Comparison of ENCODE assay signal across 19 mouse cellular contexts in the genomic region with DNA sequence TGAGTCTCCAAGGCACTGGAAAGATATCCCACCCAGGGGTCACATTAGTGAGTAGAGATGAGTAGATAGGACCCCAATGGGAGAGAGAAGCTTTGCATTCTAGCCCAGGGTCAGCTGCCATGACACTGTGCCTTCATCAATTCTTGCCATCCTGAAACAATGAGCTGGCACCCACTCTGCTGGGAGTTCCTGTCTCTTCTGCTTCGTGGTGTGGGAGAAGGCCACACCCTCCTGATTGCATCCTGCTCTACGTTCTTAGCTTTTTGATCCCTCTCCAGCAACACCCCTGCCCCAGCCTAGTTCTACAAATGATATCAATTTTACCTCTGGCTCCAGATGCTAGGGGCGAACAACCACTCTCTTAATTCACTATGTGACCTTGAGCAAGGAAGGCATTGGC. TPM values are rescaled to one million over a fixed set of nuclear protein-coding genes. Genes with fewer than 3 reads are reported as not detected.
DNase-seq lines count a peak whose midpoint lies in the region; ATAC-seq and TF ChIP-seq lines count a peak whose summit lies in the region.
"Had no signal": no experiment of that assay in that cellular context is flagged by ENCODE, and none has a peak within 500 bp of the region (broad histone marks: within the 10 kb centered on the region; RNA-seq: fewer than 3 reads in every experiment).

No protein-coding gene starts in this region.

- H3K79me2 ChIP-seq in myocyte (ENCODE audit: control insufficient read depth, insufficient read depth): no peaks in the 10 kb centered on the region

- no peaks in the 10 kb centered on the region for H3K36me3 ChIP-seq in heart, embryonic 14.5 days (ENCODE audit: control insufficient read depth, insufficient read depth, low read length)
- H3K36me3 ChIP-seq in lung, postnatal 0 days (ENCODE audit: insufficient read depth, low read length): no peaks in the 10 kb centered on the region
- no peaks in the 10 kb centered on the region for H3K36me3 ChIP-seq in myocyte (ENCODE audit: control insufficient read depth, insufficient read depth)
- H3K36me3 ChIP-seq in midbrain, postnatal 0 days (ENCODE audit: insufficient read depth, low read length): no peaks in the 10 kb centered on the region
- H3K36me3 ChIP-seq: hindbrain, embryonic 12.5 days; limb, embryonic 13.5 days; liver, embryonic 15.5 days had no signal

- H3K4me2 ChIP-seq in heart, embryonic 14.5 days (ENCODE audit: low read length): no peak overlapping the region
- H3K4me2 ChIP-seq in lung, postnatal 0 days (replicated peaks; ENCODE audit: low read depth, low read length): no peak overlapping the region
- peak overlapping the region; percentile 57 for H3K4me2 ChIP-seq in myocyte (ENCODE audit: low read depth)
- H3K4me2 ChIP-seq in midbrain, postnatal 0 days (ENCODE audit: low read depth, low read length, poor library complexity, severe bottlenecking): no peak overlapping the region
- H3K4me2 ChIP-seq: forebrain, embryonic 13.5 days; hindbrain, embryonic 12.5 days; limb, embryonic 13.5 days; liver, embryonic 15.5 days; midbrain, embryonic 11.5 days had no signal

- no peak overlapping the region for H3K9ac ChIP-seq in heart, embryonic 14.5 days (ENCODE audit: low read length)
- H3K9ac ChIP-seq in lung, postnatal 0 days (replicated peaks; ENCODE audit: low read depth): no peak overlapping the region
- no peak overlapping the region for H3K9ac ChIP-seq in midbrain, postnatal 0 days (replicated peaks; ENCODE audit: low read length, poor library complexity, severe bottlenecking)
- H3K9ac ChIP-seq: forebrain, embryonic 13.5 days; hindbrain, embryonic 12.5 days; limb, embryonic 13.5 days; liver, embryonic 15.5 days had no signal

- no peak overlapping the region for H3ac ChIP-seq in myocyte (ENCODE audit: control insufficient read depth, insufficient read length)

- no peaks in the 10 kb centered on the region for H3K9me3 ChIP-seq in heart, embryonic 14.5 days (ENCODE audit: control insufficient read depth, low read length)
- no peaks in the 10 kb centered on the region for H3K9me3 ChIP-seq in lung, postnatal 0 days (ENCODE audit: low read length)
- no peaks in the 10 kb centered on the region for H3K9me3 ChIP-seq in midbrain, postnatal 0 days (ENCODE audit: low read length)
- H3K9me3 ChIP-seq: forebrain, embryonic 13.5 days; hindbrain, embryonic 12.5 days; limb, embryonic 13.5 days; liver, embryonic 15.5 days had no signal

- no peak for TF ChIP-seq POLR2A in lung, adult 2 months (IDR thresholded peaks at IDR 0.05; ENCODE audit: borderline replicate concordance, extremely low read depth, low read depth, low read length)
- no peak for TF ChIP-seq POLR2A in myocyte (IDR thresholded peaks at IDR 0.05; ENCODE audit: insufficient read length, low read depth)
- no peak for TF ChIP-seq POLR2A in cerebellum, adult 2 months (IDR thresholded peaks at IDR 0.05; ENCODE audit: borderline replicate concordance, insufficient read depth, low read length)

- TF ChIP-seq CTCF in lung, adult 2 months (IDR thresholded peaks at IDR 0.05; ENCODE audit: insufficient read depth, low read length): no peak
- TF ChIP-seq CTCF in lung, postnatal 0 days (IDR thresholded peaks at IDR 0.05): no peak
- no peak for TF ChIP-seq CTCF in midbrain, postnatal 0 days (IDR thresholded peaks at IDR 0.05)
- no peak for TF ChIP-seq CTCF in cerebellum, adult 2 months (IDR thresholded peaks at IDR 0.05; ENCODE audit: borderline replicate concordance, insufficient read depth, low read depth, low read length)

- peak; percentile 61 for TF ChIP-seq EP300 in lung, postnatal 0 days (IDR thresholded peaks at IDR 0.05)

- WGBS in heart, embryonic 14.5 days: 57% methylated on average over 3 of the region's 3 CpGs
- 28% methylated on average over 3 of the region's 3 CpGs for WGBS in lung, adult 2 months
- 33% methylated on average over 3 of the region's 3 CpGs for WGBS in lung, postnatal 0 days
- WGBS in midbrain, postnatal 0 days: 80% methylated on average over 3 of the region's 3 CpGs
- 72% methylated on average over 3 of the region's 3 CpGs for WGBS in cerebellum, adult 2 months

- DNase-seq in heart, postnatal 25 days (ENCODE audit: low spot score): no peak
- DNase-seq in lung, adult 18-20 months: peak; percentile 56 to 67
- DNase-seq in lung, adult 2 months: no peak
- DNase-seq in lung, postnatal 0 days (ENCODE audit: low spot score): peak; percentile 60
- no peak for DNase-seq in midbrain, postnatal 0 days (ENCODE audit: low spot score)
- no peak for DNase-seq in cerebellum, adult 2 months
- DNase-seq: adrenal gland, postnatal 25 days; cerebellum, postnatal 10 days; embryo, embryonic 11 days; thymus, postnatal 4 days had no signal

- H3K27me3 ChIP-seq in heart, embryonic 14.5 days (ENCODE audit: control insufficient read depth, insufficient read depth, low read length): no peaks in the 10 kb centered on the region
- no peaks in the 10 kb centered on the region for H3K27me3 ChIP-seq in lung, postnatal 0 days (replicated peaks; ENCODE audit: insufficient read depth, low read length)
- no peaks in the 10 kb centered on the region for H3K27me3 ChIP-seq in myocyte (ENCODE audit: control insufficient read depth, insufficient read depth, insufficient read length)
- H3K27me3 ChIP-seq in midbrain, postnatal 0 days (ENCODE audit: insufficient read depth, low read length): no peaks in the 10 kb centered on the region
- no peaks in the 10 kb centered on the region for H3K27me3 ChIP-seq in cerebellum, adult 2 months (ENCODE audit: control insufficient read depth, insufficient read depth, low read length)
- H3K27me3 ChIP-seq: forebrain, embryonic 13.5 days; hindbrain, embryonic 12.5 days; limb, embryonic 13.5 days; liver, embryonic 15.5 days had no signal

- H3K4me3 ChIP-seq in heart, embryonic 14.5 days (ENCODE audit: control insufficient read depth in 1 of 2, insufficient read depth in 1 of 2, low read depth in 1 of 2, low read length in 2 of 2): no peak overlapping the region
- no peak overlapping the region for H3K4me3 ChIP-seq in lung, adult 2 months (replicated peaks; ENCODE audit: extremely low read depth, low read depth, low read length)
- H3K4me3 ChIP-seq in lung, postnatal 0 days (ENCODE audit: low read depth, low read length): no peak overlapping the region
- no peak overlapping the region for H3K4me3 ChIP-seq in myocyte
- no peak overlapping the region for H3K4me3 ChIP-seq in midbrain, postnatal 0 days (ENCODE audit: low read depth, low read length)
- no peak overlapping the region for H3K4me3 ChIP-seq in cerebellum, adult 2 months (replicated peaks; ENCODE audit: insufficient read depth, low read depth, low read length)
- H3K4me3 ChIP-seq: forebrain, embryonic 13.5 days; hindbrain, embryonic 12.5 days; limb, embryonic 13.5 days; liver, embryonic 15.5 days had no signal

- ATAC-seq in heart, embryonic 14.5 days (ENCODE audit: insufficient number of reproducible peaks, insufficient read depth, low FRiP score, low read depth): no peak
- ATAC-seq in lung, postnatal 0 days: peak; percentile 79
- no peak for ATAC-seq in midbrain, postnatal 0 days (ENCODE audit: low FRiP score)
- ATAC-seq: CD4-positive, CD25-positive, alpha-beta regulatory T cell, adult 4 months; forebrain, embryonic 13.5 days had no signal

- intact Hi-C loops in heart, postnatal 25 days (cut with DNase I): no loop called here

- peaks cover 32 to 53% of the 10 kb centered on the region in 2 experiments for H3K4me1 ChIP-seq in heart, embryonic 14.5 days (ENCODE audit: control insufficient read depth in 2 of 2, insufficient read depth in 2 of 2, low read length in 2 of 2)
- peaks cover 19% of the 10 kb centered on the region for H3K4me1 ChIP-seq in lung, adult 2 months (ENCODE audit: control insufficient read depth, insufficient read depth, low read length)
- H3K4me1 ChIP-seq in lung, postnatal 0 days (ENCODE audit: insufficient read depth, low read depth, low read length): peaks cover 13% of the 10 kb centered on the region; the same call in 1 of the 2 replicates
- no peaks in the 10 kb centered on the region for H3K4me1 ChIP-seq in midbrain, postnatal 0 days (ENCODE audit: insufficient read depth, low read length)
- peaks cover 5% of the 10 kb centered on the region; the same call in 1 of the 2 replicates for H3K4me1 ChIP-seq in cerebellum, adult 2 months (ENCODE audit: control insufficient read depth, insufficient read depth, low read length)
- H3K4me1 ChIP-seq: forebrain, embryonic 13.5 days; hindbrain, embryonic 12.5 days had no signal

- peak overlapping the region; percentile 81 to 84 for H3K27ac ChIP-seq in heart, embryonic 14.5 days (replicated peaks in 1 of 2; ENCODE audit: control insufficient read depth in 1 of 2, insufficient read depth in 1 of 2, low read depth in 2 of 2, low read length in 2 of 2)
- H3K27ac ChIP-seq in lung, postnatal 0 days (ENCODE audit: low read length): peak overlapping the region; percentile 78
- no peak overlapping the region for H3K27ac ChIP-seq in midbrain, postnatal 0 days (ENCODE audit: low read depth, low read length)
- no peak overlapping the region for H3K27ac ChIP-seq in cerebellum, adult 2 months (ENCODE audit: insufficient read depth, low read length)
- H3K27ac ChIP-seq: forebrain, embryonic 13.5 days; hindbrain, embryonic 12.5 days; limb, embryonic 13.5 days; liver, embryonic 15.5 days; stomach, postnatal 0 days had no signal

TF ChIP-seq in myocyte, 11 proteins besides CTCF, POLR2A, EP300 and RAD21:
- TF ChIP-seq TCF12 (IDR thresholded peaks at IDR 0.05; ENCODE audit: insufficient read depth, poor library complexity, severe bottlenecking) (no peak), MYOD1 (IDR thresholded peaks at IDR 0.05; ENCODE audit: control insufficient read depth in 1 of 3, insufficient read length in 2 of 3, low read depth in 2 of 3) (no peak), USF1 (IDR thresholded peaks at IDR 0.05; ENCODE audit: low read depth) (no peak), MYOG (IDR thresholded peaks at IDR 0.05; ENCODE audit: control insufficient read depth in 1 of 3, insufficient read depth in 1 of 3, insufficient read length in 2 of 3, low read depth in 2 of 3) (no peak), TCF3 (IDR thresholded peaks at IDR 0.05; ENCODE audit: insufficient read length, low read depth) (no peak), POLR2AphosphoS2 (IDR thresholded peaks at IDR 0.05; ENCODE audit: insufficient read length, low read depth) (no peak)

RNA-seq across cellular contexts. Expression of a gene that starts 3.4 kb away (rescaled TPM):
- polyA plus RNA-seq in heart, embryonic 14.5 days (2014; fragmentation: Nextera tagmentation; extraction: Ambion mirVana): 18.0 and 18.6 TPM in 2 replicates
- total RNA-seq in heart, postnatal 25 days (2021): 10 to 100 TPM; 20.1 to 29.1 TPM
- polyA plus RNA-seq in lung, adult 2 months (2012; rRNA removed): 10.9 and 14.7 TPM in 2 replicates
- 16.0 and 17.7 TPM in 2 replicates for polyA plus RNA-seq in lung, postnatal 0 days (2015; fragmentation: Nextera tagmentation; extraction: Ambion mirVana)
- 5.7 TPM for polyA plus RNA-seq in myocyte (2012; fragmentation: generic; extraction: Trizol)
- 55.7 and 67.7 TPM in 2 replicates for total RNA-seq in midbrain, postnatal 0 days (2014; rRNA removed)
- polyA plus RNA-seq in midbrain, postnatal 0 days (2015; fragmentation: Nextera tagmentation; extraction: Ambion mirVana): 34.3 and 39.2 TPM in 2 replicates
- 27.6 and 29.3 TPM in 2 replicates for polyA plus RNA-seq in cerebellum, adult 2 months (2012; rRNA removed)

Comparison
In these comparisons a context has a peak if more than half of its experiments do, and no peak if none do; other contexts are left out.
1. DNase-seq: peak in lung, adult 18-20 months (2 of 2) and lung, postnatal 0 days (single experiment); none in heart, postnatal 25 days (single experiment), lung, adult 2 months (single experiment), midbrain, postnatal 0 days (single experiment) and cerebellum, adult 2 months (0 of 2).
2. H3K27ac ChIP-seq: peak in heart, embryonic 14.5 days (2 of 2) and lung, postnatal 0 days (single experiment); none in midbrain, postnatal 0 days (single experiment) and cerebellum, adult 2 months (single experiment).